23 mouse cellular contexts compared by ENCODE assay signal in genomic region chr12:71778948-71779347, GRCm38 (mm10).
"Had no signal": no experiment of that assay in that cellular context is flagged by ENCODE, and none has a peak within 500 bp of the region (broad histone marks: within the 10 kb centered on the region; RNA-seq: fewer than 3 reads in every experiment).

No protein-coding gene starts in this region.

- H3K9me3 ChIP-seq: limb, embryonic 10.5 days; limb, embryonic 12.5 days; limb, embryonic 13.5 days; limb, embryonic 15.5 days; liver, embryonic 12.5 days; liver, embryonic 13.5 days; liver, embryonic 15.5 days; lung, embryonic 15.5 days; megakaryocyte, embryonic 14.5 days; midbrain, embryonic 10.5 days; midbrain, embryonic 12.5 days; midbrain, embryonic 15.5 days; neural tube, embryonic 12.5 days; neural tube, embryonic 13.5 days had no signal

- H3K36me3 ChIP-seq: limb, embryonic 10.5 days; limb, embryonic 12.5 days; limb, embryonic 13.5 days; limb, embryonic 15.5 days; liver, embryonic 12.5 days; liver, embryonic 13.5 days; liver, embryonic 15.5 days; lung, embryonic 15.5 days; midbrain, embryonic 10.5 days; midbrain, embryonic 12.5 days; midbrain, embryonic 15.5 days; neural tube, embryonic 12.5 days; neural tube, embryonic 13.5 days had no signal

- ATAC-seq: liver, embryonic 12.5 days; liver, postnatal 0 days had no signal

- H3K4me3 ChIP-seq: limb, embryonic 15.5 days; liver, embryonic 12.5 days; liver, embryonic 13.5 days; liver, embryonic 15.5 days; lung, embryonic 15.5 days; midbrain, embryonic 12.5 days; myocyte; neural tube, embryonic 12.5 days; neural tube, embryonic 13.5 days had no signal

- DNase-seq: liver; liver, embryonic 13.5 days; liver, postnatal 0 days; lung, adult 18-20 months; lung, adult 2 months; lung, postnatal 14 days had no signal

- H3K27ac ChIP-seq: limb, embryonic 10.5 days; limb, embryonic 12.5 days; limb, embryonic 13.5 days; limb, embryonic 15.5 days; liver, embryonic 12.5 days; liver, embryonic 13.5 days; liver, embryonic 14.5 days; liver, embryonic 15.5 days; lung, embryonic 15.5 days; macrophage; midbrain, embryonic 12.5 days; midbrain, embryonic 15.5 days; neural tube, embryonic 12.5 days; neural tube, embryonic 13.5 days had no signal

- H3K9ac ChIP-seq: limb, embryonic 12.5 days; limb, embryonic 13.5 days; limb, embryonic 15.5 days; liver, embryonic 12.5 days; liver, embryonic 13.5 days; liver, embryonic 14.5 days; liver, embryonic 15.5 days; liver, postnatal 0 days; lung, embryonic 14.5 days; lung, embryonic 15.5 days; midbrain, embryonic 12.5 days; midbrain, embryonic 15.5 days; neural tube, embryonic 12.5 days; neural tube, embryonic 13.5 days had no signal

- H3K27me3 ChIP-seq: limb, embryonic 12.5 days; limb, embryonic 13.5 days; limb, embryonic 15.5 days; lung, embryonic 15.5 days; midbrain, embryonic 12.5 days; midbrain, embryonic 15.5 days; neural tube, embryonic 12.5 days; neural tube, embryonic 13.5 days had no signal

- H3K4me1 ChIP-seq: liver, embryonic 13.5 days; liver, embryonic 15.5 days; neural tube, embryonic 12.5 days had no signal
